Mouse (Mus musculus) C3H10T1/2 (cell line): ENCODE results near the gene 1700012P22Rik. TPM values are rescaled to one million over a fixed set of nuclear protein-coding genes. Genes with fewer than 3 reads are reported as not detected.

ENCODE experiments used
- polyA plus RNA-seq, 2 experiments: library from polyadenylated mRNA; unstranded; fragments of >200 nt; fragmentation: generic; extraction: Trizol; gene quantifications; one replicate each; pipeline ENCODE4 v1.2.1; 2012; ENCODE audit warnings: missing spikeins in 2 of 2

1700012P22Rik gene
- polyA plus RNA-seq = not detected

GRCm38 (mm10) chr4:144438672-144439071, at the start of gene 1700012P22Rik:
1700012P22Rik (minus strand) TSS chr4:144438772.

GRCm38 (mm10) chr4:144463656-144464055, 25.1 kb upstream of the 1700012P22Rik start, which contains the start of gene Aadacl3:
Aadacl3 (minus strand) TSS chr4:144463756.

GRCm38 (mm10) chr4:144453217-144453616, 14.6 kb upstream of the 1700012P22Rik start, which contains the start of gene Gm9944:
Gm9944 (minus strand) TSS chr4:144453317.

GRCm38 (mm10) chr4:144408290-144408689, 30.3 kb downstream of the 1700012P22Rik start, which contains the start of gene Pramef12:
Pramef12 (minus strand) TSS chr4:144408464.

GRCm38 (mm10) chr4:144377911-144378310, 60.7 kb downstream of the 1700012P22Rik start, which contains the start of gene Pramef20:
Pramef20 (minus strand) TSS chr4:144377933.

Other genes starting within 250 kb of the 1700012P22Rik start
- gene Oog2, start 248.1 kb downstream of the 1700012P22Rik start, polyA plus RNA-seq = not detected
- gene C87977, start 225.5 kb downstream of the 1700012P22Rik start, polyA plus RNA-seq = not detected
- gene Pramel5, start 158.3 kb downstream of the 1700012P22Rik start, polyA plus RNA-seq = not detected
- gene Gm13128, start 108.5 kb downstream of the 1700012P22Rik start, polyA plus RNA-seq = not detected
- gene Gm13119, start 80.8 kb downstream of the 1700012P22Rik start, polyA plus RNA-seq = not detected
- gene Pramef20, start 60.8 kb downstream of the 1700012P22Rik start, polyA plus RNA-seq = not detected
- gene Pramef12, start 30.3 kb downstream of the 1700012P22Rik start, polyA plus RNA-seq = not detected
- gene Gm9944, start 14.5 kb upstream of the 1700012P22Rik start, polyA plus RNA-seq = not detected
- gene Aadacl3, start 25.0 kb upstream of the 1700012P22Rik start, polyA plus RNA-seq = not detected
- not detected for gene 9430007A20Rik, start 81.0 kb upstream of the 1700012P22Rik start, polyA plus RNA-seq
- not detected for gene Gm13124, start 126.4 kb upstream of the 1700012P22Rik start, polyA plus RNA-seq
- not detected for gene Aadacl4, start 174.9 kb upstream of the 1700012P22Rik start, polyA plus RNA-seq
- gene Gm436, start 247.6 kb upstream of the 1700012P22Rik start, polyA plus RNA-seq = not detected